Mouse (Mus musculus) adrenal gland, postnatal 4 days (tissue): Measurements from ENCODE around the gene Fnip1. TPM values are rescaled to one million over a fixed set of nuclear protein-coding genes. Genes with fewer than 3 reads are reported as not detected.
A peak's percentile ranks its signal among the peaks of the same experiment; 100 is the strongest.

Experiments
- DNase-seq, 2 experiments: peaks; one replicate each; pipeline ENCODE4 v3.0.0; 2021 to 2022; ENCODE audit warnings: low spot score in 2 of 2, mixed read lengths in 2 of 2
- total RNA-seq, 2 experiments: library from RNA; stranded (reverse); gene quantifications; 2 replicates each; pipeline ENCODE4 v1.2.3; 2021

Fnip1 gene
- total RNA-seq, 2 experiments from 2014 or later, result 25.6 to 25.9 TPM

- no peak for DNase-seq
Observed at GRCm38 (mm10) chr11:54456875-54457274, 18.9 kb downstream of the Fnip1 start.

- DNase-seq, result no peak
Observed at GRCm38 (mm10) chr11:54458168-54458567, 20.2 kb downstream of the Fnip1 start.

GRCm38 (mm10) chr11:54464557-54465244 lies 26.7 kb downstream of the Fnip1 start:
- DNase-seq, result no peak

GRCm38 (mm10) chr11:54472231-54472630 lies 34.2 kb downstream of the Fnip1 start:
- DNase-seq, result no peak

- DNase-seq, result no peak
Observed at GRCm38 (mm10) chr11:54478414-54478813, 40.4 kb downstream of the Fnip1 start.

- DNase-seq, result no peak
Observed at GRCm38 (mm10) chr11:54486041-54486440, 48.0 kb downstream of the Fnip1 start.

GRCm38 (mm10) chr11:54491946-54492558 lies 54.1 kb downstream of the Fnip1 start:
- DNase-seq, result no peak

- no peak for DNase-seq
Observed at GRCm38 (mm10) chr11:54492559-54492958, 54.6 kb downstream of the Fnip1 start.

- no peak for DNase-seq
Observed at GRCm38 (mm10) chr11:54499838-54500237, 61.8 kb downstream of the Fnip1 start.

- DNase-seq, result no peak
Observed at GRCm38 (mm10) chr11:54502546-54503245, 64.7 kb downstream of the Fnip1 start.

- DNase-seq, result no peak
Observed at GRCm38 (mm10) chr11:54513584-54513983, 75.6 kb downstream of the Fnip1 start.

- no peak for DNase-seq
Observed at GRCm38 (mm10) chr11:54521927-54522528, 84.0 kb downstream of the Fnip1 start.

GRCm38 (mm10) chr11:54522529-54523430 lies 84.8 kb downstream of the Fnip1 start, which contains the start of gene Rapgef6:
TSS of gene Rapgef6 (plus strand) at chr11:54522847.
- DNase-seq, result peak; percentile 94 to 98

- DNase-seq, result no peak
Observed at GRCm38 (mm10) chr11:54523431-54524001, 85.5 kb downstream of the Fnip1 start.

GRCm38 (mm10) chr11:54528002-54528401 lies 90.0 kb downstream of the Fnip1 start:
- no peak for DNase-seq

GRCm38 (mm10) chr11:54530391-54530790 lies 92.4 kb downstream of the Fnip1 start:
- no peak for DNase-seq

- DNase-seq, result no peak
Observed at GRCm38 (mm10) chr11:54530916-54531315, 92.9 kb downstream of the Fnip1 start.

- no peak for DNase-seq
Observed at GRCm38 (mm10) chr11:54533834-54534233, 95.8 kb downstream of the Fnip1 start.

- peak; percentile 21 to 45 for DNase-seq
Observed at GRCm38 (mm10) chr11:54534871-54535270, 96.9 kb downstream of the Fnip1 start.

- DNase-seq, result no peak
Observed at GRCm38 (mm10) chr11:54539031-54539430, 101.0 kb downstream of the Fnip1 start.
